Mouse (Mus musculus): ENCODE measurements at regions not wholly inside any gene's neighbourhood (a gene's known extent, or its start where the extent isn't known, plus 50 kb on each side); places are given as distances from the start of the nearest gene placed in this dataset.

DNA sequence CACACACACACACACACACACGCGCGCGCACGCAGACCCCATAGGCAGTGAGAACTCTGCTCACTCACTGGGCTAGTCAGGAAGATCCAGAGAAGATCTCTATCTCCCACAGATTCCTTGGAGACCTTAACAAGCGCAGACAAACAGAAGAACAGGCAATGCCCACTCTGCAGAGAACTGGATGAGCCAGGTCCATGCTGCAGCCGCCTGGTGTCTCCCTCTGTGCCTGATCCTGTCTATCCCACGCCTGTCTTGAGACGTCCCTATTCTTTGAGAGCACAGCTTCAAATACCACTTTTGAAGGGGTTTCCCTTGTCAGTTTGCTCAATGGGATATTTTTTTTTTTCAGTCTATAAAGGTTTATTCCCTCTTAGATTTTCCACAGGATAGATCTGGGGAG is 273.2 kb upstream of the Gpc6 start:
- TF ChIP-seq CTCF (IDR thresholded peaks at IDR 0.05; ENCODE audit: control insufficient read depth, insufficient read depth, insufficient read length) (no peak), CEBPB (IDR thresholded peaks at IDR 0.05; ENCODE audit: low read depth) (no peak), MYOG (IDR thresholded peaks at IDR 0.05; ENCODE audit: control insufficient read depth, extremely low read depth, insufficient read length) (no peak), MYOD1 (IDR thresholded peaks at IDR 0.05; ENCODE audit: control insufficient read depth, insufficient read length, low read depth) (no peak)

Data from C2C12 (cell line).